Mouse (Mus musculus) heart, adult 11 months (tissue): Measurements from ENCODE around the gene Opn1sw.
"Not testable (repeated sequence)": the region's sequence is repeated elsewhere in the genome, so short reads cannot be mapped to it uniquely, and the experiment has no call there.

Experiments
- DNase-seq: peaks from one replicate; pipeline ENCODE4 v3.0.0; 2022

Gene Opn1sw

DNA sequence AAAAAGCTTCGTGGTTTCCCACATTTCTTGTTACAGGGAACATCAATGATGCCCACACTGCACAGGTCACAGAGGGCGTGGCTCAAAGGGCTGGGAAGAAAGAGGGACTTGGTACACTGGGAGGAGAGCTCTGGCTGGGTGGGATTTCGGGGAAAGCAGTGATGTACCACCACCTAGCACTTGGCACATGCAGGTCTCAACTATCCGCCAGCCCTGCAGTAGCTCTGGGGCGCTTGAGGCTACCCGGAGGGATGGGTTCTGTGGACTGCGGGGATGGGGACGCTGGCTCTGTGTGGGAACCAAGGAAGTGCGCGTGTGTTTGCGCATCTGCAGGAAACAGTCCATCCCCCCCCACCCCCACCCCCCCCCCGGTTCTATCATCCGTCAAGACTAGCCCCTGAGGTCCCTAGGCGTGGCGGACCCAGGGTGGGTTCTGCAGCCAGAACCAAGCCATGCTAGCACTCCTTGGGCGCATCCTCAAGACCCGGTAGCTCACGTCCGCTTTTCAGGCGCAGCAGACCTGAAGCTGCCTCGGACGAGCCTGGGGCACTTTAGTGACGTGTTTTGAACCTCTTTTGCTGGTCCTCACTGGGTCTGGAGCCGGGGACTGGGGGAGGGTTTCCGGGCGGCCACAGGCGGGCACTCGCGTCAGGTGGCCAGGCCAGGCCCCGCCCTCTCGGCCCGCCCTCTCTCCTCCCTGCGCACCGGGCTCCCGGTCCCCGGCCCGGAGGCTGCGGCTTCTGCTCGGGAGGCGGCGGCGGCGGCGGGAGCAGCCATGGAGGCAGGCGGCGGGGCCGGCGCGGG lies 7.8 kb upstream of the Opn1sw start, which contains the start of gene Ccdc136:
Gene Ccdc136, plus strand, starts transcription at position 400 of the 804 bp plus-strand sequence.
- peak; percentile 98 for DNase-seq

DNA sequence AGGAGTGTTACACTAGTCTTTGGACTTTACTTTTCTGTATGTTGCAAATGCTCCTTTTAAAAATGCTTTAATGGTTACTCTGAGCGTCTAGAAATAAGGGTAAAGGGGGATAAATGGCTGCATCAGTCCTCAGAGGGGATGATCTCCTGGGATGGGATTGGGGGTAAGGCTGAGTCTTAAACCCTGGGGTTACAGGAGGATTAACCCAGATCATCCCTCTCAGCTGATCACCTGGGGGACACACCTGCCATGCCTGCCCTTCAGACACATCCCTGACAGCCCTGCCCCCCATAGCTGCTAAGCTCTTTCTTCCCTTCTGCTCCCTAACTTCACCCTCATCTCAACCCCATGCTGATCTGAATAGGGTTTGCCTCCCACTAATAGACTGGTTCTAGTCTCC lies 6.0 kb upstream of the Opn1sw start:
- DNase-seq = no peak

DNA sequence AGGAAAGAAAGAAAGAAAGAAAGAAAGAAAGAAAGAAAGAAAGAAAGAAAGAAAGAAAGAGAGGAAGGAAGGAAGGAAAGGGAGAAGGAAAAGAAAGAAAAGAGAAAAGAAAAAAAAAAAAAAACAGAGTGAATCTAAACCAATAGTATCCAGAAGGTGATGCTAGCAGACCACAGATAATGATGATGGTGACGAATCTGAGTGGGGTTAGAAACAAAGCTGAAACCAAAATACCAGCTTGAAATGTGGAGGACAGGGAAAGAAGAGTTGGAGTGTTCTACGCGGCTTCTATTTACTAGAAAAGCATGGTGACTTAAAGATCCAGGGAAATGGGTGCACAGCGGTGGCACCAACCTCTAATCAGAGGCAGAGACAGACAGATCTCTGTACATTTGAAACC lies 3.5 kb upstream of the Opn1sw start:
- no peak for DNase-seq

DNA sequence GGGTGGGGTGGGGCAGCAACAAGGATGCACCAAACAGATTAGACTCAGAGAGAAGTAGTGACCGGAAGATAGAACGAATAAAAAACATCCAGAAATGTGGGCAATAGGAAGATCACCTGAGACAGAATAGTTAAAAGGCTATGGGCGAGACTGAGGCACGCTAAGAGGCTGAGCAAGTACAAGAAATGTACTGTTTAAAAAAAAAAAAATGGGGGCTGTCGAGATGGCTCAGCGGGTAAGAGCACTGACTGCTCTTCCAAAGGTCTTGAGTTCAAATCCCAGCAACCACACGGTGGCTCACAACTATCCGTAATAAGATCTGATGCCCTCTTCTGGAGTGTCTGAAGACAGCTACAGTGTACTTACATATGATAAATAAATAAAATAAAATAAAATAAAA lies 3.0 kb upstream of the Opn1sw start:
- not testable (repeated sequence) for DNase-seq

DNA sequence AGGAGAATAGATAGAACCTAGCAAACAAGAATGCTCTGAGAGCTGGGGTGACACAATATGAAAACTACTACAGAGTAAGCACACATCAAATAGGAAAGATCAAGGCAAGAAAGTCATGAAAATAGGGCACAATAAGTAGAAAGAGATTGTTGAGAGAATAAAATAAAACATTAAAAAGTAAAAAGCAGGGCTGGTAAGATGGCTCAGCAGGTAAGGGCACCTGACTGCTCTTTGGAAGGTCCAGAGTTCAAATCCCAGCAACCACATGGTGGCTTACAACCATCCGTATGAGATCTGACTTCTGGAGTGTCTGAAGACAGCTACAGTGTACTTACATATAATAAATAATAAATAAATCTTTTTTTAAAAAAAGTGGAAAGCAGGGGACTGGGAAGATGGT lies 2.2 kb upstream of the Opn1sw start:
- not testable (repeated sequence) for DNase-seq

DNA sequence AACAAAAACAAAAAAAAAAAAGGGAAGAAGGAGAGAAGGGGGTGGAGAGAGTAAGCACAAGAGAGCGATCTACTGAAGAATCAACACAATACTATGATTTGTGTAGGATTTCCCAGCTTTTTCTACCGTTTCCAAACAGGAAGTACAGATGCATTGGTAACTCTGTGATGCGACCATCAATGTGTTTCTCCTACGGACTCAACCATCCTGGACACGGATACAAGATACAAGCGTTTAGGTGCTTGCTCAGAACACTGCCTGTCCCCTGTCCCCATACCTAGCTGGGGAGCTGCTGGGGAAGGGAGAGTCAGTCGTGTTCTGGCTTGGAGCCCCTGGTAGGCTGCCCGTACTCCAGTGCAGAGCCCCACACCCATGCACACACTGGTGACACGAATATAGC lies 1.2 kb upstream of the Opn1sw start:
- DNase-seq = no peak

DNA sequence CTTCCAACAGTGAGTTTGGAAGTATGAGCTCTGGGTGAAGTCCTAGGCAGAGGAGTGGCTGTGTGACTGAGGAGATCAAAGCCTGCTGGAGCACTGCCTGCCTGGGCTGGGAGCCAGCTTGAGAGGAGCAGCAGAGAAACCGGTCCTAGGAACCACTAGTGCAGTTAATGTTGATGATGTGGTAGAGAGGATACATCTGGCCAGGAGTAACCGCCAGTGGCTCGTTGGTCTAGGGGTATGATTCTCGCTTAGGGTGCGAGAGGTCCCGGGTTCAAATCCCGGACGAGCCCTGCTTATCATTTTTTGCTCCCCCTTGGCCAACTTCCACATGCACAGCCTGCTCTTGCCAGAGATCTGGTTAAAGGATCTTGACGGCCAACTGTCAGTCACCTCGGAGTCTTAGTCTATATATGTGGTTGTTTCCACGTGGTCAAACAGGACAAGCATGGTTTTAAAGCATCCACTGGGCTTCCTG lies 375 bp upstream of the Opn1sw start:
- DNase-seq = peak; percentile 99

DNA sequence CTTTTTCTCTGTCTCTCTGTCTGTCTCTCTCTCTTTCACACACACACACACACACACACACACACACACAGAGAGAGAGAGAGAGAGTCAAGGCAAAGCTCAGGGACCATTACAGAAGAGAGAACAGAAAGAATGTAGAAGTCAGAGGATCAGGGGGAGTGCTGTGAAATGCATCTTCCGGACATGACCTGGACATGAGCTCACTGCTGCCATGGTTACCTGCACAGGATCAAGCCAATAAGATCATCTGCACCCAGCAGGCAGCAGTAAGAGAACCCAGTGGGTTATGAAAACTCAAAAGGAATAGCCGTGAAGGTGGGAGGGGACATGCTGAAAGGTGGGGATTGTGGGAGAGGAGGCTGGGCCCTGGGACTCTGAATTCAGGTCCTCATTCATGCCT lies 5.8 kb downstream of the Opn1sw start:
- DNase-seq = no peak

DNA sequence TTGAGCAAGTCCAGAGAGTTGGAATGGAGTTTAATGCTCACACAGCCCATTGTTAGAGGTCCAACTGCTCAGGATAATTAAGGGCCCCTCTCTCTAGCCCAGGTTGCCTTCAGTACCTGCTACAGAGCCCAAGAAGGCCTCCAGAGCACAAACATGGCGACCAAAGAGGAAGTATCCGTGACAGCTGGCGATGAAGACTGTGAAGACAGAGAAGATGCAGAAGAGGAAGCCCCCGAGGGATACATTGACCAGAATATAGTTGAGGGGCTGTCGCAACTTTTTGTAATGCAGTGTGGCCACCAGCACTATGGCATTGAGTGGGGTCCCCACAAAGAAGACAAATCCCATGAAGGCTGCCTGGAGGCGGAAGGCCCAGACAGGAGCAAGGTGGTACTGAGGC lies 8.3 kb downstream of the Opn1sw start:
- DNase-seq = no peak

DNA sequence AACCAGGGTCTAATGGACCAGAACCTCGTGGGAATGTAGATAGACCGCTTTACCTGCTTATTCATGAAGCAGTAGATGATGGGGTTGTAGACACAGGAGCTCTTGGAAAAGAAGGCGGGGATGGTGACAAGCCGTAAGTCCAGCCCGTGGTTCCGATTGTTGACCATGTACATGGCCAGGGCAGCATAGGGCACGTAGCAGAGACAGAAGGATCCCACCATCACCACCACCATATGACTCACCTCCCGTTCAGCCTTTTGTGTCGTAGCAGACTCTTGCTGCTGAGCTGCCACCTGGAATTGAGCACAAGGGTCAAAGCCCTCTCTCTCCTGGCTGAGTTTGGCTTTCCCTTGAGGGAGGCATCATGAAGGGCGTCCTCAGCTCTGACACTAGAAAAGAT lies 9.6 kb downstream of the Opn1sw start:
- no peak for DNase-seq

DNA sequence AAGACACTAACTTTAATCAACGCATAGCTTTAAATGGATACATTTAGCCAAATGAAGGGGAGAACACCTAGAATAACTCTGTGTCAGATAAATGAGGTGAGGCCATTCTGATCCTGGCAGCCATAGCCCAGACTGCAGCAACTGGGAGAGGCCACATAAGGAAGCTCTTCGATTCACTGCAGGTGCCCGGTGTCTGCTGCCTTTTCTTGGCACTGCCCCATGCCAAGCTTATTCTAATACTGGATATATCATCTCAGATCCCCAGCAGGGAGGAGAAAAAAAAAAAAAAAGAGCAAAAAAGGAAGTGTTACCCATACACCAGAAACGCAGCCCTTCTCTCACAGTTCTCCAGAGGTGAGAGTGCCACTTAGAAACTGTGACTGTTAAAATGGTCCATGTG lies 10.9 kb downstream of the Opn1sw start:
- DNase-seq = no peak

DNA sequence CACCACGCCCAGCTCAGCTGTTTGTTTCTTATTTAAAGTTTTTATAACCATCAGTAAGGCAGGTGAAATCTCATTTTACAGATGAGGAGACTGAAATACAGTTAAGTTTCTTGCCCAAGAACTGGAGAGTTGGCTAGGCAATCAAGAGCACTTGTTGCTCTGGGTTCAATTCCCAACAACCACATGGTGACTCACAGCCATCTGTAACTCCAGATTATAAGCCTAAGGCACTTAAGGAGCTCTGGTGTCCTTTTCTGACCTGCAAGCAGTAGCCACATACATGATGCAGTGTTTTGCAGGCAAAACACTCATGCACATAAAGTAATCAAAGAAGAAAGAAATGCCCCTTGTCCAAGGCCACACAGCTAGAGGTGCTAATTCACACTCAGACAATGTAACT lies 23.0 kb downstream of the Opn1sw start:
- peak; percentile 42 for DNase-seq

DNA sequence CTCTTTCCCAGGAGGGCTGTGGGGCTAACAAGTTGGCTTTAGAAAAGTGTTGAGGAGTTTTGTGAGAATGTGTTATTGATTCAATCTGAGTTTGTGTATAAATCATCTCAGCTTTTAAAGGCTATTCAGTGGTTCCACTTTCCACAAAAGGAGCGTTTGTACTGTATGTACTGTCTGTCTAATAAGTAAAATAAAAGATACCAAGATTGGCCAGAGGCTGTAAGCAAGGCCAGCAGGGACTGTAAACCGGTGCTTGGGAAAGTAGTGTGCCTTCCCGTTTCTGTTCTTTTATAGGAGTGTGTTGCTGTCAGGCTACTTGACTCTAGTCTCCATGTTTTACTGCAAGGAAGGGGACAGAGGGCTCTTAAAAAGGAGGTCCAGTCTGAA lies 25.1 kb downstream of the Opn1sw start:
- DNase-seq = no peak

DNA sequence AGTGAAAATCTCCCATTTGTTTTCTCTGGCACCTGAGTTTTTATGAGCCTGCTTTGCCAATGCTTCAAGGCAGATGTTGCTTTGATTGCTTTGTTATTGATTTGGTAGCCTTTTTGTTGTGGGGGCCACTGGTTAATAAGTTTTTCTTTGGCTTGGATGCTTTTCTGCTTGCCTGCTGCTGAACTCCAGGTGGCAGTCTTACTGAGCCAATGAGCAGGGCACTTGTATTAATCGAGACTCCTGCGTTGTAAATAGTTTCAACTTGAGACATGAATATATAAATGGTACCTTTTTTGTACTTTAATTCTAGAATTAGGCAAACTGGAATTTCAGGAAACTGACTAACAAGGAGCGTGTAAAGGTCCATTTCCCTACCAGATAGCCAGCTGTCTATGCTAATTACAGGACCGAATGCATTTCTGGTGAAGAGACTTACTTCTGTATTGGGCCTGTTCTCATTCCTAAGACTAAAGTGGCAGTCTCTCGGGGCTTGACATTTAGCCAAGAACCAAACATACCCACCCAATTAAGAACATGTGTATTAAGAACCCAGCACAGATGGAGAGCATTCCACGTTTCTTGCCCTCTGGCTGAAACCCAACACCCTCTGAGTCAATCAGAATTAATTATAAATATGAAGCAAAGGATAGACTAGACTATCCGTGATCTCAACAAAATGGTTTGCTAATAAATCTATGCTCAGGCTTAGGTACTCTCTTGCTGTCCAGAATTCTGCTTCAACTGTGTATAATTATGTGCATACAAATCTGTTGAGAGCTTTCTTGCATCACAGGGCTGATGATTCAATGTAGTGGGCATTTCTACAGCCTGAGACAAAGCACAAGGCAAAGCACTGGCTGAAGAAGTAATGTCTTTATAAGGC lies 25.8 kb downstream of the Opn1sw start:
- DNase-seq = peak; percentile 84

DNA sequence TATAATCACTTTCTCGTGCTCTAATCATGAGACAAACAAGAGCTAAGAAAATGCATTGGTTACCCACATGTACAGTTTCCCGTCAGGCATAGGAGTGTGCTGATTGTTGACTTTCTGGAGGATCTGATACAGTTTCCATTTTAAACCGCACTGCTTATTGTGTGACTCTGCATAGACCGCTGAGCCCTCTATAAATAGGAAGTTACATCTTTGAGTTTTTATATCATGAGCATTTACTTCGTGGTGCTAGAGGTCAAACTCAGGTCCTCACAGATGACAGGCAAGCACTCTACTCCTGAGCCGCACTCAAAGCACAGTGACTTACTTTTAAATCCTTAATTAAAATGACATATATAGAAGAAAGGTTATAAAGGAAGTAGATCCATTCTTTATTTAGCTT lies 28.1 kb downstream of the Opn1sw start:
- DNase-seq = peak; percentile 68

DNA sequence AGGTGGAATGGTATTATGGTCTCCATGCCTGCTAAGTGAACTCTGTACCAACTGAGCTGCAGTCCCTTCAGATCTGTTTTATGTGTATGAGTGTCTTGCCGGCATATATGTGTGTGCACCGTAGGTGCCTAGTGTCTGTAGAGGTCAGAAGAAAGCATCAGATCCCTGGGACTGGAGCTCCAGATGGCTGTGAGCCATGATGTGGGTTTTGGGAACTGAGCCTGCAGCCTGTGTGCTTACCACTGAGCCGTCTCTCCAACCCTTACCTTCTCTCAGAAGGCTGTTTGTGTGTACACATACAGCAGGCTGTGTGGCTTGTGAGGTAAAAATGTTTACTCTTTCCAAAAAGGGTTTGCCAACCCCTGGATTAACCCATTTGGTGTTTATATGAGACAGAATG lies 28.9 kb downstream of the Opn1sw start:
- DNase-seq = peak; percentile 89

DNA sequence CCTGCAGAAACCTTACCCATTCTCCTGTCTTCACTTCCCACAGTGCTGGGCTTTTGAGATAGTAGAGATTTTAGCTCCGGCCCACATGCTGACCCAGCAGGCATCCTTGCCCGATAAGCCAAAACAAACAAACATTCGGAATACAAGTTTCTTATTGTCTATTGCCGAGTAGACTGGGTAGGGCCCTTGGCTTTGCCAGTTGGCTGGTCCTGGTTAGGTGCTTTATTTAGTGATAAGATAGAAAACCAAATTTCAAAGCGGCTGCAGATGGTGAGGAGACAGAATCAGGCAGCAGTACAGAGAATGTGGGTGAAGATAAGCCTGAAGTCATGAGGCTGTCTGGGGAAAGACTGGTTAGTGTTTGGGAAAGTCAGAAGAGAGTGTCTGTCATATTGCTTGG lies 35.5 kb downstream of the Opn1sw start:
- peak; percentile 88 for DNase-seq

DNA sequence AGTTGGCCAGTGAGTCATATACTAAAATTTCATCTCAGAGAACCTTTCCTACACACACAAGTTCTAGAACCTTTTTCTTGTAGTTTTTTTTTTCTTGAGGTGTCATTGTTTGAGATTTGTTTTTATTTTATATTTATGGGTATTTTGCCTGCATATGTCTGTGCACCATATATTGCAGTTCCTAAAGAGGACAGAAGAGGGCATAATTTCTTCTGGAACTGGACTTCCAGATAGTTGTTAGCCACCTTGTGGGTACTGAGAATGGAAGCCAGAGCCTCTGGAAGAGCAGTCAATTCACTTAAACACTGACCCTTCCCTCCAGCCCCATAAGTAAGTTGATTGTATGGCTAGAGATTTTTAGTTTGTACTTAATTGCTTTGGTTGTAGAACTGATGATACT lies 36.7 kb downstream of the Opn1sw start:
- no peak for DNase-seq

DNA sequence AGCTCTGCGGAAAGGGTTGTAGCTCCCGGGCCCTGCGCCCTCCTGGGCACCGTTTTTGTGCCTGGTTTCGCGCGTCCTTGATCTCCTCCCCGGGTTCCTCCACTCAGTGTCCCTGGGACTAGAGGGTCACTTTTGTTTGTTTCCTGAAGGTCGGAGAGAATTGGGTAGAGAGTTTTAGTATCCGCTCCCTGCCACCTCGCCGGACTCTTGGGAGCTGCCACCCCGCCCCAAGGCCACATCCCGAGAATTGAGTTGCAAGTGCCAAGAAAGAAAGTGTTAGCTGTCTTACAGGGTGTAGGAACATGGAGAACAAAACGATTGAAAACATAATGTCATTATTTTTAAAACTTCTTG lies 39.9 kb downstream of the Opn1sw start:
- DNase-seq = no peak

DNA sequence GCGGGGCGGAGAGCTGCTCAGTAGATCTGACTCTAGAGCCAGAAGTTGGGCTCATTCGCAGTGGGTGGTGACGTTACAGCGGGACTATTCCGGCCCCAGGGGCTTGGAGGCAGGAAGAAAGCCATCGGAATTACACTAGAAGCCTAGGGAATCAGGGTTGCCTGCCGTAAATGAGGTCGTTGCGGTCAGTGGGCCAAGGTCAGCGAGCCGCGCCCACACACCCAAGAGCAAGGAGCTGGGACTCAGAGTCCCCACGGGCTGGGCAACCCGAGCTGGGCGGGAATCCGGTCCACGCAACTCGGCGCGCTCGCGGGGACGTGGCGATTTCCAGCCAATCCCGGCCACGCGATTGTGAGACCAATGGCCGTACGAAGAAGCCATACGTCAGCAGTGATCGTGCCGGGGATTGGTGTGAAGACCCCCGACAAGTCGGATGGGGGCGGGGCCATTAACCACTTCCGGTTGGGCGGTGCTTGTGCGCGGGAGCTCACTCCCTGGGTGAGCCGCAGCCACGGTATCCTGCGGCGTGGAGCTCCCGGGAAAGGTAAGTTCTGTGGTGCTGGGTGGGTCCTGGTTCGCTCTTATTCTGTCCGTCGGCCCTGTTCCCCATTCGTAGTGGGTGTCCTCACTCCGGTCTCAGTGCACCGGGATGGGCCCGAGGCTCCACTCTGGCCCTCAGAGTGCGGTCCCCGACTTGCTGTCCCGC lies 40.5 kb downstream of the Opn1sw start, which contains the start of gene Calu:
Gene Calu, plus strand, starts transcription at position 405 of the 706 bp plus-strand sequence.
- DNase-seq = peak; percentile 100

DNA sequence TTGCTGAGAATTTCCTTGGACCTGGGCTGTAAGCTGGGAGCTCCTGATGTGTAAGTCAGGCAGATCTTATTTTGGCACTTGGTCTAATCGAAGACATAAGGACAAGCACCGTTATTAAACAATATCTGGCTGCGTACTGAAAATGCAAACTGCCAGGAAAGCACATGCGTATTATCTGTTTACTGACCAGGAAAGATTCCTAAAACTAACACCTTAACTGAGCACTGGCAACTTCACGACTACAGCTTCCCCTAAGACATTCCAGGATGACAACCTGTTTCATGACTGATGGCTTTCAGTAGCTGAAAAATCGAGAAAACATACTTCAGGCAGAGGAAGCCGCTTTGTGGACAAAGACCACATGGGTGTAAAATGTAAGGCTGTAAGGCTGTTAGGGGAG lies 41.1 kb downstream of the Opn1sw start:
- peak; percentile 84 for DNase-seq

DNA sequence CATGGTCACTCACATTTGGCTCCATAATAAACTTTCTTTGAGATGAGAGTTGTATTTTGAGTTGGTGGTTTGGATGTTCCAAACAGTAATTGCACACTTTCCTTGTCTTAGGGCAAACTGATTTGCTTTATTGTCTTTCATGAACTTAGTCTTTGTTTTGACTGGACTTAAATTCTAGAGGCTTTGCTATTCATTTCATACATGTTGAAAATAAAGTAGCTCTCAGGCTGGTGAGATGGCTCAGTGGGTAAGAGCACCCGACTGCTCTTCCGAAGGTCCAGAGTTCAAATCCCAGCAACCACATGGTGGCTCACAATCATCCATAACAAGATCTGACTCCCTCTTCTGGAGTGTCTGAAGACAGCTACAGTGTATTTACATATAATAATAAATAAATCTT lies 41.8 kb downstream of the Opn1sw start:
- not testable (repeated sequence) for DNase-seq

DNA sequence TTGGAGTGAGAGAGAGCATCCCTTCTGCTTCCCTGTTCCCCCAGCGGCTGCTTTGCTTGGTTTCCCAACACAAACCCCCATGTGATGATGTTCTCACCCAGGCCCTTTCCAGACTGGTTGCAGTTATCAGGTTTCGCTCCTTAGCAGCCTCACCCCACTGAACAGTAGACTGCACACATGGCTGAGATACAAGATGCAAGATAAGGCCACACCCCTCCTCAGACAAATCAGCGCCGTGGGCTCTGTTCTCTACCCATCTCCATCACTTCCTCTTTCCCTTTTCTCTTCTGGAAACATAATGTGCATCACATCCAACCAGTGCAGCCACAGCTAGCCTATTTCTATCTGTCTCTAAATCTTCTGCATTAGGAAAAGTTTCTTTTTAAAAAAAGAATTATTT lies 58.8 kb downstream of the Opn1sw start:
- DNase-seq = no peak
